Mouse (Mus musculus) thymus, adult 2 months (tissue): ENCODE data around the gene Igf1.

ENCODE experiments used
- CTCF ChIP-seq: fragments of 200-500 bp; IDR thresholded peaks from 2 replicates; pipeline ENCODE4 v1.5.1; 2012; ENCODE audit warnings: mild to moderate bottlenecking, control low read depth, low read length, moderate library complexity, borderline replicate concordance; ENCODE audit not compliant: control insufficient read depth, poor library complexity, insufficient read depth; ENCODE audit errors: extremely low read depth
- POLR2A ChIP-seq: fragments of 200-500 bp; IDR thresholded peaks from 2 replicates; pipeline ENCODE4 v1.6.1; 2012; ENCODE audit warnings: mild to moderate bottlenecking, low read length, control low read depth, moderate library complexity; ENCODE audit not compliant: control insufficient read depth, poor library complexity, insufficient read depth; ENCODE audit errors: extremely low read depth

- TF ChIP-seq CTCF = no peak
- TF ChIP-seq POLR2A = no peak
Observed at GRCm38 (mm10) chr10:87858013-87858806, at the start of gene Igf1.
